Comparison of ENCODE assay signal across 17 mouse cellular contexts in the genomic region with DNA sequence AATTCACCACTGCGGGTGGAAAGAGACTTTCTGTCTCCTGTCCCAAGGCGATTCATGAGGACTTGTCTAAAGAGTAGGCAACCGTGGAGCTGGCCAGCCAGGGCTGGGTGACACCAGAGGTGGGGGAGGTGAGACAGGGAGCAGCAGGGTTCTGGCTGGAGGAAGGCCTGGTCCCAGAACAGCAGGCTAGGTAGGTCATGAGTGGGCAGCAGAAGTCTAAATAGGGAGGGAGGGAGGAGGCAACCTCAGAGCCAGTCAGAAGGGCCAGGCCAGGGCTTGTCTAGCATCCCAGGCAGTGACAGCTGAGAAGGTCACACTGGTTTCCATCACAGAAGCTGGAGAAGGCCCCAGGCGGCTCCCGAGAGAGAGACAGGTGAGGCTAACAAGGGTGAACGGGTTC. TPM values are rescaled to one million over a fixed set of nuclear protein-coding genes. Genes with fewer than 3 reads are reported as not detected.
DNase-seq lines count a peak whose midpoint lies in the region; ATAC-seq and TF ChIP-seq lines count a peak whose summit lies in the region.
"Had no signal": no experiment of that assay in that cellular context is flagged by ENCODE, and none has a peak within 500 bp of the region (broad histone marks: within the 10 kb centered on the region; RNA-seq: fewer than 3 reads in every experiment).

No protein-coding gene starts in this region.

- H3K27ac ChIP-seq in embryonic facial prominence, embryonic 13.5 days: 0 out of 2 replicates have a peak overlapping the region, but pooled peaks have one; percentile 28
- no peak overlapping the region; the same call in 1 of the 2 replicates for H3K27ac ChIP-seq in embryonic facial prominence, embryonic 10.5 days (replicated peaks)
- H3K27ac ChIP-seq in hindbrain, postnatal 0 days: no peak overlapping the region
- H3K27ac ChIP-seq: forebrain, embryonic 13.5 days; heart, embryonic 13.5 days had no signal

- H3K4me3 ChIP-seq in embryonic facial prominence, embryonic 13.5 days: no peak overlapping the region
- no peak overlapping the region for H3K4me3 ChIP-seq in embryonic facial prominence, embryonic 10.5 days
- no peak overlapping the region for H3K4me3 ChIP-seq in hindbrain, postnatal 0 days (ENCODE audit: low read length)
- H3K4me3 ChIP-seq: forebrain, embryonic 13.5 days; heart, embryonic 13.5 days had no signal

- H3K9me3 ChIP-seq in embryonic facial prominence, embryonic 13.5 days: no peaks in the 10 kb centered on the region
- no peaks in the 10 kb centered on the region for H3K9me3 ChIP-seq in embryonic facial prominence, embryonic 10.5 days
- H3K9me3 ChIP-seq in hindbrain, postnatal 0 days (ENCODE audit: low read length): no peaks in the 10 kb centered on the region
- H3K9me3 ChIP-seq: forebrain, embryonic 13.5 days; heart, embryonic 13.5 days had no signal

- ATAC-seq in embryonic facial prominence, embryonic 13.5 days (ENCODE audit: insufficient number of reproducible peaks, insufficient read depth, low FRiP score, low TSS enrichment, low read depth): no peak
- no peak for ATAC-seq in hindbrain, postnatal 0 days
- ATAC-seq: forebrain, embryonic 13.5 days; inflammation-experienced regulatory T-cells, adult 6 months had no signal

- H3K9ac ChIP-seq in embryonic facial prominence, embryonic 13.5 days: no peak overlapping the region
- no peak overlapping the region for H3K9ac ChIP-seq in hindbrain, postnatal 0 days (replicated peaks; ENCODE audit: low read length)
- H3K9ac ChIP-seq: forebrain, embryonic 13.5 days; heart, embryonic 13.5 days had no signal

- 31% methylated on average over 6 of the region's 6 CpGs for WGBS in embryonic facial prominence, embryonic 13.5 days
- WGBS in embryonic facial prominence, embryonic 10.5 days: 27% methylated on average over 6 of the region's 6 CpGs
- 38% methylated on average over 6 of the region's 6 CpGs for WGBS in hindbrain, postnatal 0 days

- H3K27me3 ChIP-seq in embryonic facial prominence, embryonic 13.5 days: no peaks in the 10 kb centered on the region
- H3K27me3 ChIP-seq in embryonic facial prominence, embryonic 10.5 days (replicated peaks; ENCODE audit: low read depth, poor library complexity, severe bottlenecking): peaks cover 19% of the 10 kb centered on the region
- no peaks in the 10 kb centered on the region for H3K27me3 ChIP-seq in hindbrain, postnatal 0 days (ENCODE audit: insufficient read depth, low read length)
- H3K27me3 ChIP-seq: forebrain, embryonic 13.5 days had no signal

- H3K36me3 ChIP-seq in embryonic facial prominence, embryonic 13.5 days: no peaks in the 10 kb centered on the region
- no peaks in the 10 kb centered on the region for H3K36me3 ChIP-seq in embryonic facial prominence, embryonic 10.5 days (replicated peaks)
- H3K36me3 ChIP-seq in hindbrain, postnatal 0 days (ENCODE audit: insufficient read depth, low read length): no peaks in the 10 kb centered on the region
- H3K36me3 ChIP-seq: heart, embryonic 13.5 days had no signal

- TF ChIP-seq CTCF in hindbrain, postnatal 0 days (IDR thresholded peaks at IDR 0.05; ENCODE audit: low read depth): no peak

- no peak overlapping the region for H3K4me2 ChIP-seq in embryonic facial prominence, embryonic 13.5 days
- no peak overlapping the region for H3K4me2 ChIP-seq in hindbrain, postnatal 0 days (ENCODE audit: low read depth, low read length)
- H3K4me2 ChIP-seq: forebrain, embryonic 13.5 days; heart, embryonic 13.5 days had no signal

- DNase-seq in embryonic facial prominence, embryonic 10.5 days (ENCODE audit: low spot score): no peak
- DNase-seq in MN1 (ENCODE audit: low spot score): peak; percentile 58
- peak; percentile 88 for DNase-seq in cerebellum, adult 9-11 months
- peak; percentile 18 for DNase-seq in hindbrain, postnatal 0 days (ENCODE audit: low spot score)
- DNase-seq in ovary, postnatal 36 days (ENCODE audit: low spot score): no peak
- no peak for DNase-seq in ovary, postnatal 14 days (ENCODE audit: low spot score)
- no peak for DNase-seq in thymus, postnatal 0 days (ENCODE audit: low spot score)
- DNase-seq: kidney, postnatal 10 days; liver had no signal

- H3K4me1 ChIP-seq in embryonic facial prominence, embryonic 13.5 days: peaks cover 20% of the 10 kb centered on the region
- H3K4me1 ChIP-seq in embryonic facial prominence, embryonic 10.5 days: peaks cover 42% of the 10 kb centered on the region
- H3K4me1 ChIP-seq in hindbrain, postnatal 0 days (ENCODE audit: insufficient read depth, low read length): peaks cover 18% of the 10 kb centered on the region

RNA-seq across cellular contexts. Expression of a gene that starts 59.0 kb away (rescaled TPM):
- polyA plus RNA-seq in embryonic facial prominence, embryonic 13.5 days (2015; fragmentation: Nextera tagmentation; extraction: Ambion mirVana): not detected in 2 replicates
- 0.06 TPM in 2 replicates for polyA plus RNA-seq in embryonic facial prominence, embryonic 10.5 days (2016; fragmentation: Nextera tagmentation; extraction: Ambion mirVana)
- 0.10 TPM in 1 of 2 replicates, not detected in the other for total RNA-seq in hindbrain, postnatal 0 days (2014; rRNA removed)
- 0.13 TPM in 1 of 2 replicates, not detected in the other for polyA plus RNA-seq in hindbrain, postnatal 0 days (2015; fragmentation: Nextera tagmentation; extraction: Ambion mirVana)
- not detected in 2 replicates for polyA plus RNA-seq in thymus, postnatal 0 days (2015; fragmentation: Nextera tagmentation; extraction: Ambion mirVana)
- total RNA-seq: ES-E14; monocyte, adult 5-6 weeks; neutrophil, adult 5-6 weeks had no signal
- polyA plus RNA-seq: forebrain, embryonic 13.5 days; heart, embryonic 13.5 days; inflammation-experienced regulatory T-cells, adult 6 months; lung, embryonic 16.5 days had no signal

Comparison
In these comparisons a context has a peak if more than half of its experiments do, and no peak if none do; other contexts are left out.
1. DNase-seq: peak in MN1 (single experiment), cerebellum, adult 9-11 months (single experiment) and hindbrain, postnatal 0 days (single experiment); none in embryonic facial prominence, embryonic 10.5 days (single experiment), ovary, postnatal 36 days (single experiment), ovary, postnatal 14 days (single experiment) and thymus, postnatal 0 days (single experiment).